Mouse (Mus musculus) stomach, embryonic 15.5 days (tissue): ENCODE results near the gene 2810408A11Rik. TPM values are rescaled to one million over a fixed set of nuclear protein-coding genes. Genes with fewer than 3 reads are reported as not detected.
A peak's percentile ranks its signal among the peaks of the same experiment; 100 is the strongest.
"Not testable (repeated sequence)": the region's sequence is repeated elsewhere in the genome, so short reads cannot be mapped to it uniquely, and the experiment has no call there.

Experiments
- ATAC-seq: fragments of 200-750 bp; cut with Nextera tagmentation; 2 replicates; pipeline ENCODE4 v1.8.0; 2017; ENCODE audit warnings: low read depth, moderate number of reproducible peaks, moderate TSS enrichment; ENCODE audit not compliant: insufficient read depth, low FRiP score
- H3K27ac ChIP-seq: fragments of 300-500 bp; sonication (generic); 2 replicates; pipeline ENCODE4 v1.5.1; 2015; ENCODE audit warnings: mild to moderate bottlenecking, inconsistent platforms
- H3K27me3 ChIP-seq: fragments of 300-500 bp; sonication (generic); replicated peaks from 2 replicates; pipeline ENCODE4 v1.6.1; 2015; ENCODE audit warnings: inconsistent platforms
- H3K36me3 ChIP-seq: fragments of 300-500 bp; sonication (generic); 2 replicates; pipeline ENCODE4 v1.6.1; 2015; ENCODE audit warnings: inconsistent platforms
- H3K4me1 ChIP-seq: fragments of 300-500 bp; sonication (generic); 2 replicates; pipeline ENCODE4 v1.6.1; 2015; ENCODE audit warnings: inconsistent platforms
- H3K4me2 ChIP-seq: fragments of 300-500 bp; sonication (generic); 2 replicates; pipeline ENCODE4 v1.6.1; 2015; ENCODE audit warnings: mild to moderate bottlenecking, inconsistent platforms
- H3K4me3 ChIP-seq: fragments of 300-500 bp; sonication (generic); replicated peaks from 2 replicates; pipeline ENCODE4 v1.5.1; 2015; ENCODE audit warnings: inconsistent platforms
- H3K9ac ChIP-seq: fragments of 300-500 bp; sonication (generic); 2 replicates; pipeline ENCODE4 v1.6.1; 2015; ENCODE audit warnings: inconsistent platforms
- H3K9me3 ChIP-seq: fragments of 300-500 bp; sonication (generic); 2 replicates; pipeline ENCODE4 v1.6.1; 2016; ENCODE audit warnings: inconsistent platforms
- WGBS: fragments of 180-500 bp; shearing (Covaris S2); methylation state at CpG from one replicate; pipeline ENCODE4 v1.1.7; 2015; 5-methylcytosine and 5-hydroxymethylcytosine counted together
- polyA plus RNA-seq: library from polyadenylated mRNA; unstranded; fragments of >200 nt; fragmentation: Nextera tagmentation; extraction: Ambion mirVana; gene quantifications from 2 replicates; pipeline ENCODE4 v1.2.1, GENCODE M21; 2015

The 2810408A11Rik gene
- polyA plus RNA-seq, 1 experiment from 2014 or later, result 7.5 TPM

- ATAC-seq, H3K9me3 ChIP-seq, H3K27ac ChIP-seq, H3K27me3 ChIP-seq, H3K4me3 ChIP-seq, H3K9ac ChIP-seq, H3K4me2 ChIP-seq: not testable (repeated sequence)
- H3K4me1 ChIP-seq, result peaks cover 30% of the 10 kb centered on the region
- H3K36me3 ChIP-seq, result peaks cover 42% of the 10 kb centered on the region
- 58% methylated on average over 7 of the region's 7 CpGs for WGBS
Measured at GRCm38 (mm10) chr11:69916652-69917378, 16.0 kb upstream of the 2810408A11Rik start.

- Histone ChIP-seq H3K9ac (no peak overlapping the region), H3K4me2 (peak overlapping the region; percentile 79; the same call in 1 of the 2 replicates), H3K4me3 (0 out of 2 replicates have a peak overlapping the region, but pooled peaks have one; percentile 7), H3K27me3 (no peaks in the 10 kb centered on the region), H3K9me3 (no peaks in the 10 kb centered on the region), H3K4me1 (peaks cover 30% of the 10 kb centered on the region), H3K36me3 (peaks cover 51% of the 10 kb centered on the region), H3K27ac (no peak overlapping the region)
- WGBS, result 59% methylated on average over 5 of the region's 5 CpGs
- ATAC-seq, result peak; percentile 16; the same call in 1 of the 2 replicates
Measured at GRCm38 (mm10) chr11:69915667-69916627, 15.2 kb upstream of the 2810408A11Rik start.

- H3K9ac ChIP-seq, result peak overlapping the region; percentile 82; the same call in 1 of the 2 replicates
Measured at GRCm38 (mm10) chr11:69914917-69915430, 14.2 kb upstream of the 2810408A11Rik start.

GRCm38 (mm10) chr11:69914372-69914764 lies 13.6 kb upstream of the 2810408A11Rik start:
- peaks cover 62% of the 10 kb centered on the region for H3K36me3 ChIP-seq
- H3K27me3 ChIP-seq, result no peaks in the 10 kb centered on the region
- peak overlapping the region; percentile 79 for H3K4me2 ChIP-seq
- 1% methylated on average over 17 of the region's 17 CpGs for WGBS
- peaks cover 26% of the 10 kb centered on the region for H3K4me1 ChIP-seq
- no peaks in the 10 kb centered on the region for H3K9me3 ChIP-seq
- H3K4me3 ChIP-seq, result peak overlapping the region; percentile 69
- no peak; the same call in 1 of the 2 replicates for ATAC-seq
- H3K9ac ChIP-seq, result peak overlapping the region; percentile 82
- H3K27ac ChIP-seq, result peak overlapping the region; percentile 85

More at GRCm38 (mm10) chr11:69914917-69915430, 14.2 kb upstream of the 2810408A11Rik start:
- Histone ChIP-seq H3K36me3 (peaks cover 60% of the 10 kb centered on the region), H3K4me2 (peak overlapping the region; percentile 79), H3K27ac (no peak overlapping the region), H3K4me1 (peaks cover 30% of the 10 kb centered on the region), H3K9me3 (no peaks in the 10 kb centered on the region), H3K27me3 (no peaks in the 10 kb centered on the region), H3K4me3 (peak overlapping the region; percentile 69)
- ATAC-seq, result no peak
- 31% methylated on average over 9 of the region's 9 CpGs for WGBS

- Histone ChIP-seq H3K4me3 (peak within 1 kb of the TSS; percentile 69), H3K4me2 (peak within 1 kb of the TSS; percentile 79), H3K9ac (peak within 1 kb of the TSS; percentile 82), H3K4me1 (peaks cover 20% of the 10 kb centered on the region), H3K27ac (peak within 1 kb of the TSS; percentile 85), H3K9me3 (no peaks in the 10 kb centered on the region), H3K27me3 (no peaks in the 10 kb centered on the region), H3K36me3 (peaks cover 68% of the 10 kb centered on the region)
- WGBS, result 2% methylated on average over 61 of the region's 61 CpGs
- peak; percentile 80 for ATAC-seq
Measured at GRCm38 (mm10) chr11:69913554-69914371, 13.0 kb upstream of the 2810408A11Rik start, which contains the start of gene Gps2. Gps2 (plus strand) TSS chr11:69913888.

GRCm38 (mm10) chr11:69912716-69913530 lies 12.1 kb upstream of the 2810408A11Rik start:
- H3K27ac ChIP-seq, result peak overlapping the region; percentile 16; the same call in 1 of the 2 replicates
- H3K4me1 ChIP-seq, result peaks cover 20% of the 10 kb centered on the region

GRCm38 (mm10) chr11:69911701-69912100 lies 10.9 kb upstream of the 2810408A11Rik start:
- Histone ChIP-seq H3K27ac (no peak overlapping the region), H3K4me2 (no peak overlapping the region), H3K9ac (no peak overlapping the region), H3K4me3 (no peak overlapping the region), H3K4me1 (peaks cover 20% of the 10 kb centered on the region), H3K9me3 (no peaks in the 10 kb centered on the region), H3K36me3 (peaks cover 72% of the 10 kb centered on the region), H3K27me3 (no peaks in the 10 kb centered on the region)
- ATAC-seq, result no peak
- WGBS, result 91% methylated on average over 6 of the region's 6 CpGs

More at GRCm38 (mm10) chr11:69912716-69913530, 12.1 kb upstream of the 2810408A11Rik start:
- peaks cover 69% of the 10 kb centered on the region for H3K36me3 ChIP-seq
- H3K4me3 ChIP-seq, result peak overlapping the region; percentile 69
- H3K4me2 ChIP-seq, result peak overlapping the region; percentile 79
- no peak for ATAC-seq
- no peaks in the 10 kb centered on the region for H3K27me3 ChIP-seq
- H3K9ac ChIP-seq, result no peak overlapping the region
- WGBS, result 76% methylated on average over 15 of the region's 15 CpGs
- no peaks in the 10 kb centered on the region for H3K9me3 ChIP-seq

- Histone ChIP-seq H3K4me1 (peaks cover 16% of the 10 kb centered on the region), H3K4me2 (no peak overlapping the region), H3K9ac (no peak overlapping the region), H3K27ac (no peak overlapping the region), H3K9me3 (no peaks in the 10 kb centered on the region), H3K36me3 (peaks cover 74% of the 10 kb centered on the region), H3K4me3 (no peak overlapping the region), H3K27me3 (no peaks in the 10 kb centered on the region)
- ATAC-seq, result no peak
- WGBS, result 91% methylated on average over 17 of the region's 17 CpGs
Measured at GRCm38 (mm10) chr11:69910781-69911560, 10.2 kb upstream of the 2810408A11Rik start.

GRCm38 (mm10) chr11:69910177-69910576 lies 9.4 kb upstream of the 2810408A11Rik start:
- H3K4me2 ChIP-seq, result no peak overlapping the region
- no peaks in the 10 kb centered on the region for H3K27me3 ChIP-seq
- no peak overlapping the region for H3K27ac ChIP-seq
- no peaks in the 10 kb centered on the region for H3K9me3 ChIP-seq
- ATAC-seq, result no peak
- 90% methylated on average over 8 of the region's 8 CpGs for WGBS
- H3K9ac ChIP-seq, result no peak overlapping the region
- peaks cover 9% of the 10 kb centered on the region; the same call in 1 of the 2 replicates for H3K4me1 ChIP-seq
- peaks cover 72% of the 10 kb centered on the region for H3K36me3 ChIP-seq
- H3K4me3 ChIP-seq, result no peak overlapping the region

GRCm38 (mm10) chr11:69909174-69909573 lies 8.4 kb upstream of the 2810408A11Rik start:
- H3K27ac ChIP-seq, result no peak overlapping the region
- H3K9ac ChIP-seq, result no peak overlapping the region

More at GRCm38 (mm10) chr11:69909174-69909573, 8.4 kb upstream of the 2810408A11Rik start:
- no peak for ATAC-seq
- peaks cover 75% of the 10 kb centered on the region for H3K36me3 ChIP-seq
- 87% methylated on average over 5 of the region's 5 CpGs for WGBS
- no peaks in the 10 kb centered on the region for H3K27me3 ChIP-seq
- peaks cover 5% of the 10 kb centered on the region; the same call in 1 of the 2 replicates for H3K4me1 ChIP-seq
- H3K4me3 ChIP-seq, result no peak overlapping the region
- H3K4me2 ChIP-seq, result no peak overlapping the region
- H3K9me3 ChIP-seq, result no peaks in the 10 kb centered on the region
